Mouse (Mus musculus) hindbrain, embryonic 16.5 days (tissue): ENCODE data around the gene Sart3. TPM values are rescaled to one million over a fixed set of nuclear protein-coding genes. Genes with fewer than 3 reads are reported as not detected.

Experiments
- ATAC-seq: fragments of 200-750 bp; cut with Nextera tagmentation; 2 replicates; pipeline ENCODE4 v1.8.0; 2017; ENCODE audit warnings: moderate TSS enrichment, moderate library complexity
- H3K27ac ChIP-seq: fragments of 300-500 bp; sonication (generic); 2 replicates; pipeline ENCODE4 v1.5.1; 2014; ENCODE audit warnings: low read depth, mild to moderate bottlenecking, control low read depth, low read length, moderate library complexity
- H3K27me3 ChIP-seq: fragments of 300-500 bp; sonication (generic); replicated peaks from 2 replicates; pipeline ENCODE4 v1.6.1; 2014; ENCODE audit warnings: low read length; ENCODE audit not compliant: control insufficient read depth, insufficient read depth
- H3K36me3 ChIP-seq: fragments of 300-500 bp; sonication (generic); 2 replicates; pipeline ENCODE4 v1.6.1; 2014; ENCODE audit warnings: mild to moderate bottlenecking, low read length, moderate library complexity, mixed read lengths; ENCODE audit not compliant: control insufficient read depth, insufficient read depth
- H3K4me1 ChIP-seq: fragments of 300-500 bp; sonication (generic); 2 replicates; pipeline ENCODE4 v1.6.1; 2014; ENCODE audit warnings: low read depth, low read length; ENCODE audit not compliant: control insufficient read depth, insufficient read depth
- H3K4me2 ChIP-seq: fragments of 300-500 bp; sonication (generic); 2 replicates; pipeline ENCODE4 v1.6.1; 2014; ENCODE audit warnings: mild to moderate bottlenecking, low read length, control low read depth, moderate library complexity
- H3K4me3 ChIP-seq: fragments of 300-500 bp; sonication (generic); 2 replicates; pipeline ENCODE4 v1.5.1; 2014; ENCODE audit warnings: mild to moderate bottlenecking, low read length, control low read depth, moderate library complexity
- H3K9ac ChIP-seq: fragments of 300-500 bp; sonication (generic); 2 replicates; pipeline ENCODE4 v1.6.1; 2014; ENCODE audit warnings: low read depth, mild to moderate bottlenecking, control low read depth, low read length, moderate library complexity
- H3K9me3 ChIP-seq: fragments of 300-500 bp; sonication (generic); 2 replicates; pipeline ENCODE4 v1.6.1; 2014; ENCODE audit warnings: mild to moderate bottlenecking, low read length, moderate library complexity; ENCODE audit not compliant: control insufficient read depth
- WGBS: fragments of 180-500 bp; shearing (Covaris S2); extraction: QIAGEN DNeasy Blood & Tissue Kit; methylation state at CpG from one replicate; pipeline ENCODE4 v1.1.7; 2014; 5-methylcytosine and 5-hydroxymethylcytosine counted together
- polyA plus RNA-seq: library from polyadenylated mRNA; unstranded; fragments of >200 nt; fragmentation: Nextera tagmentation; extraction: Ambion mirVana; gene quantifications from 2 replicates; pipeline ENCODE4 v1.2.1, GENCODE M21; 2015

Gene Sart3
- polyA plus RNA-seq, 1 experiment from 2014 or later, result 37.7 TPM

DNA sequence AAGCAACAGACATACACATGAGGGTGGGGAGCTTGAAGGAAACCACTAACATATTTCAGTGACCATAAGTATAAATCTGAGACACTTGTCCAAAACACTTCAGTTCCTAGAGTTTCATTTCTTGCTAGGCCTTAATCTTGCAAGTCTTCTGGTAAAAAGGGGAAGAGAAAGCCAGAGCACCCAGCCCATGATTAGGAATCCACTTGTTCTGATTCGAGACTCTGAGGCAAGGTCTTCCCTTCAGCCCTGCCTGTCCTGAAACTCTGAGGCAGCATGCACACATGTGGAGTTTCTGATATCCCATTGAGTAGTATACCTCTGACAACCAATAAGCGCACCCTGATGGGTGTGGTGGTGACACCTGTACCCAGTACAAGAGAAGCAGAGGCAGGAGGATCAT lies 10.7 kb downstream of the Sart3 start:
- no peak for ATAC-seq
- WGBS, result 94% methylated on average over 2 of the region's 2 CpGs
- peaks cover 20% of the 10 kb centered on the region for H3K36me3 ChIP-seq

DNA sequence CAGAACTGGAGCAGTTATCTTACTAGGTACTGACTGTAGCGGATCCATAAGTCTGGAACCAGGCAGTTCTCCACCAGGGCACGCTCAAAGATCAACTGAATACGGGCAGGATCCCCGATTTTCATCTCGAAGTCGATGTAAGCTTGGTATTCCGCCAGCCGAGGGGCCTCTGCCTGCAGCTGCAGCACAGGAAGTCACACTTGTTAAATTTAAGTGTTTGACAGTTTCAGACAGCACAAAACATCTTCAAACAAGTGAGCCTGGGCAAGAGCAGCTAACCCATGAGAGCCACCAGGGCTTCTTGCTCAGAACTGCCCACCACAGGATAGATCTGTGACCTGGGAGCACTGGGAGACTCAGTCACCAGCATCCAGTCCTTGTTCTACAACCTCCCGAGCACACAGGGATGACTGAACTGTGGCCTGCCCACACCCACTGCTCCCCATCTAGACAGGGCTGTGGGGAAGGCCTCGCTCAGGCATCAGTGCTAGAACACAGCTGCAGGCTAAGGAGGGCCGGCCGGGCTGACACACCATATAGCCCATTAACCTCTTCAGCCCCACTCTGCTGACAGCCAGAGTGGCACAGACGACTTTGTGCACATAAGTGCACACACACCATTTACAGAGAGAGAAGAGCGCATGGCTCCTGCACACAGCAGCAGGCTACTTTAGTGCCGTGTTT lies 16.8 kb downstream of the Sart3 start:
- H3K27ac ChIP-seq, result no peak overlapping the region
- no peaks in the 10 kb centered on the region for H3K4me1 ChIP-seq
- no peaks in the 10 kb centered on the region for H3K27me3 ChIP-seq
- H3K36me3 ChIP-seq, result peaks cover 55% of the 10 kb centered on the region
- H3K9me3 ChIP-seq, result no peaks in the 10 kb centered on the region
- 93% methylated on average over 15 of the region's 15 CpGs for WGBS
- no peak overlapping the region for H3K9ac ChIP-seq
- H3K4me2 ChIP-seq, result no peak overlapping the region
- H3K4me3 ChIP-seq, result no peak overlapping the region
- no peak for ATAC-seq

More for the DNA sequence above, 10.7 kb downstream of the Sart3 start:
- no peak overlapping the region for H3K4me3 ChIP-seq
- no peak overlapping the region for H3K9ac ChIP-seq
- H3K27me3 ChIP-seq, result no peaks in the 10 kb centered on the region
- no peaks in the 10 kb centered on the region for H3K9me3 ChIP-seq
- H3K4me2 ChIP-seq, result no peak overlapping the region
- no peak overlapping the region for H3K27ac ChIP-seq
- no peaks in the 10 kb centered on the region for H3K4me1 ChIP-seq

DNA sequence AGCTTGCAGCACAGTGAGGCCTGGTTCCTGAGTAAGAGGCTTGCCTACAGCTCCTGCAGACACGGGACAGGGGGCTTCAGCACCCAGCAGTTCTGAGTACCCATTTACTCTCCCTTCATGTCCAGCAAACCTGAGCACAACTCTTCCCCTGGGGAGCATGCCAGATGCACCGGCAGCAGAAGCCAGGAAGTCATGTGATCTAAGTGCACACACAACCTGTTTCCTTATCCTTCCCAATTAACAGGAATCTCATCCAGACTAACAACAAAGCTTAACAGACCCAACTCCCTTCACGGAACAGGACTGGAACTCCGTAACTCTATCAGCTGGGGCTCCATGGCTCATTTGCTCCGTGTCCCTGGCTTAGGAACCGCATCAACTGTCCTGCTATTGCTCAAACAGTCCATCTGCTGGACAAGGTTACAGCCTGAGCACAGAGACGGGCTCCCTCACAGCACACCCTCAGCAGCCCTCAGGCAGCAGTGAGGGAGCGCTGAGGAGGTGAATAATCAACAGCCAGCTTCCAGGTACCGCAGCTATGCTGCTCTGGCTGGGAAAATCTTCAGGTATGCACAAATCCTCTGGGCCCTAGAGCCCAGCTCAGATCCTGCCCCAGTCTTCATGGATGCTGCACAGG lies 20.7 kb downstream of the Sart3 start:
- H3K27me3 ChIP-seq, result no peaks in the 10 kb centered on the region
- H3K4me2 ChIP-seq, result no peak overlapping the region
- H3K9ac ChIP-seq, result no peak overlapping the region
- WGBS, result 84% methylated on average over 9 of the region's 9 CpGs
- no peaks in the 10 kb centered on the region for H3K4me1 ChIP-seq
- no peaks in the 10 kb centered on the region for H3K9me3 ChIP-seq
- H3K4me3 ChIP-seq, result no peak overlapping the region
- H3K36me3 ChIP-seq, result peaks cover 65% of the 10 kb centered on the region
- no peak overlapping the region for H3K27ac ChIP-seq
- ATAC-seq, result no peak

GRCm38 (mm10) chr5:113748556-113749331 lies 23.6 kb downstream of the Sart3 start:
- Histone ChIP-seq H3K4me2 (no peak overlapping the region), H3K4me3 (no peak overlapping the region), H3K9ac (no peak overlapping the region), H3K27ac (no peak overlapping the region), H3K9me3 (no peaks in the 10 kb centered on the region; the same call in 1 of the 2 replicates), H3K36me3 (peaks cover 72% of the 10 kb centered on the region), H3K27me3 (no peaks in the 10 kb centered on the region), H3K4me1 (no peaks in the 10 kb centered on the region)
- 90% methylated on average over 13 of the region's 13 CpGs for WGBS
- no peak for ATAC-seq

- Histone ChIP-seq H3K27me3 (no peaks in the 10 kb centered on the region), H3K36me3 (peaks cover 66% of the 10 kb centered on the region), H3K9ac (no peak overlapping the region), H3K27ac (no peak overlapping the region), H3K9me3 (no peaks in the 10 kb centered on the region; the same call in 1 of the 2 replicates), H3K4me3 (no peak overlapping the region), H3K4me2 (no peak overlapping the region), H3K4me1 (no peaks in the 10 kb centered on the region)
- ATAC-seq, result no peak
- 98% methylated on average over 5 of the region's 5 CpGs for WGBS
Measured at GRCm38 (mm10) chr5:113747629-113748028, 24.7 kb downstream of the Sart3 start.

DNA sequence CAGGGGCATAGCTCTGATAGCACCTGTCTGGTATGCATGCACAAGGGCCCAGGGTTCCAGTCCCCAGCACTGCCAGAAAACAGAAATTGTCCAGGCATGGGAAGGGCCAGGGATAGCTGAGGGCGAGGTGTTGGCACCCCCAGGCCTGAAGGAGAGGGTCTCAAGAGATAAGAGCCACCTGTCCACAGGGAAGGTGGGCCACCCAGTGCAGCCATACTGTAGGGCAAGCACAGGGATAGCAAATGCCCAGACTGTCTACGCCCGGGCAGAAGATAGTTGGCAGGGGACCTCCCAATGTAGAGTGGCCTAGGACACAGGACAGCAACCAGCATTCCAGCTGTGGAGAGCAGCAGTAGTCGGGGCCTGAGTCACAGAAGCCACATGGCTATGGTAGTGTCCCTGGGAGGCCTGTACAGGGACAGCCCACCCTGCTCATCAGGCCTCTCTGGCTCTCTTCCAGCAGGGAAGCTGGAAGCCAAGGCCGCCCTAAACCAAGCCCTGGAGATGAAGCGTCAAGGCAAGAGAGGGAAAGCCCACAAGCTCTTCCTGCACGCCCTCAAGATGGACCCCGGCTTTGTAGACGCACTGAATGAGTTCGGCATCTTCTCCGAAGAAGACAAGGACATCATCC lies 34.6 kb downstream of the Sart3 start:
- WGBS, result 88% methylated on average over 11 of the region's 11 CpGs
- no peak overlapping the region for H3K4me3 ChIP-seq
- H3K9ac ChIP-seq, result no peak overlapping the region
- ATAC-seq, result no peak
- no peaks in the 10 kb centered on the region for H3K9me3 ChIP-seq
- peaks cover 16% of the 10 kb centered on the region for H3K4me1 ChIP-seq
- H3K27ac ChIP-seq, result no peak overlapping the region
- peaks cover 20% of the 10 kb centered on the region for H3K36me3 ChIP-seq
- H3K27me3 ChIP-seq, result no peaks in the 10 kb centered on the region
- no peak overlapping the region for H3K4me2 ChIP-seq

- Histone ChIP-seq H3K27me3 (no peaks in the 10 kb centered on the region), H3K36me3 (peaks cover 16% of the 10 kb centered on the region), H3K4me2 (peak overlapping the region; percentile 94), H3K9me3 (no peaks in the 10 kb centered on the region), H3K4me3 (peak overlapping the region; percentile 70), H3K27ac (peak overlapping the region; percentile 94), H3K9ac (peak overlapping the region; percentile 78), H3K4me1 (peaks cover 16% of the 10 kb centered on the region)
- ATAC-seq, result no peak
- WGBS, result 48% methylated on average over 15 of the region's 15 CpGs
Measured at GRCm38 (mm10) chr5:113736522-113737164, 35.7 kb downstream of the Sart3 start.

- peak overlapping the region; percentile 94 for H3K4me2 ChIP-seq
- 2% methylated on average over 10 of the region's 10 CpGs for WGBS
- peaks cover 14% of the 10 kb centered on the region for H3K36me3 ChIP-seq
- H3K4me1 ChIP-seq, result peaks cover 16% of the 10 kb centered on the region
- H3K9ac ChIP-seq, result peak overlapping the region; percentile 78
- peak overlapping the region; percentile 94 for H3K27ac ChIP-seq
- ATAC-seq, result no peak; the same call in 1 of the 2 replicates
- peak overlapping the region; percentile 70 for H3K4me3 ChIP-seq
- H3K27me3 ChIP-seq, result no peaks in the 10 kb centered on the region
- H3K9me3 ChIP-seq, result no peaks in the 10 kb centered on the region
Measured at GRCm38 (mm10) chr5:113736113-113736502, 36.2 kb downstream of the Sart3 start.
